Mouse (Mus musculus) hematopoietic multipotent progenitor cell, adult 10-12 weeks (in vitro differentiated cells): Measurements from ENCODE around the gene Atrnl1. TPM values are rescaled to one million over a fixed set of nuclear protein-coding genes. Genes with fewer than 3 reads are reported as not detected.

Source experiments
- polyA plus RNA-seq: library from polyadenylated mRNA; stranded (reverse); fragments of >175 nt; gene quantifications from 2 replicates; pipeline ENCODE4 v1.2.3, GENCODE M21; 2012; ENCODE audit warnings: low replicate concordance

The Atrnl1 gene
- 1.0 and 1.9 TPM in 2 replicates for polyA plus RNA-seq

DNA sequence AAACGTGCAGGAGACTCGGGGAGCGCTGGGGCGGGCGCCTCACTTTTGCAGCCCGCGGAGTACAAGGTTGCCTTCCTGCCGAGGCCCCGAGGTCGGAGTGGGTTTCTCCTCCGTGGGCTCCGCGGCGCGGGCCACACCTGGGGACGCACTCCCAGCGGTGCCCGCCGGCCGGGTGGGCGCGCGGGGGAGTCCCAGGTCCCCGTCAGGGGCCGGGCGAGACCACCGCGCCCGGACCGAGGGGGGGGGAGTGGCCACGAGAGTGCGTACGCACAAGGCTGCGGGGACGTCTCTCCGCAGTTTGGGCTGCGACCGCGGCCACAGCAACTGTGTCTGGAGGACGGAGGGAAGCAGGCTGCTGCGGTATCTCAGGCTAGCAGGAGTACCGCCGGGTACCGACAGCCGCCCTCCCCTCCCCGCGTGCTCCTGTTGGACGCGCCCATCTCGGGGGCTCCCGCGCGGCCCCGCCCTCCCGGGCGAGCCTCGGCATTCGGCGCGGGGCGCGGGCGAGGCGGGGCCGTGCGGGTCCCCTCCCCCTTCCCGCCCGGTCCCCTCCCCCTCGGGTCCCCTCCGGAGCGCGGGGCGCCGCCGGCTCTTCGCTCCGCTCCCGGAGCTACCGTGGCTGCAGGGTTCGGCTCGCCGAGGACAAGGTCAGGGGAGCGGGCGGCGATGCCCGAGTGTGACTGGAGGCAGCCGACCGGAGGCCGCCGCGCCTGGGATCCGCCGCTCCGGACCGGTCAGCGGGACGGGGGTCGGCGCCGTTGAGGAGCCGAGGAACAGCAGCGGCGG, at the start of gene Atrnl1:
Gene Atrnl1 (plus strand): TSS at position 559 of the 786 bp plus-strand sequence.

Other genes with a start within 250 kb of the Atrnl1 start
- 4.9 and 5.7 TPM in 2 replicates for gene Trub1, start 158.1 kb upstream of the Atrnl1 start, polyA plus RNA-seq